Mouse (Mus musculus): ENCODE measurements around the gene Stx6.

The Stx6 gene

DNA sequence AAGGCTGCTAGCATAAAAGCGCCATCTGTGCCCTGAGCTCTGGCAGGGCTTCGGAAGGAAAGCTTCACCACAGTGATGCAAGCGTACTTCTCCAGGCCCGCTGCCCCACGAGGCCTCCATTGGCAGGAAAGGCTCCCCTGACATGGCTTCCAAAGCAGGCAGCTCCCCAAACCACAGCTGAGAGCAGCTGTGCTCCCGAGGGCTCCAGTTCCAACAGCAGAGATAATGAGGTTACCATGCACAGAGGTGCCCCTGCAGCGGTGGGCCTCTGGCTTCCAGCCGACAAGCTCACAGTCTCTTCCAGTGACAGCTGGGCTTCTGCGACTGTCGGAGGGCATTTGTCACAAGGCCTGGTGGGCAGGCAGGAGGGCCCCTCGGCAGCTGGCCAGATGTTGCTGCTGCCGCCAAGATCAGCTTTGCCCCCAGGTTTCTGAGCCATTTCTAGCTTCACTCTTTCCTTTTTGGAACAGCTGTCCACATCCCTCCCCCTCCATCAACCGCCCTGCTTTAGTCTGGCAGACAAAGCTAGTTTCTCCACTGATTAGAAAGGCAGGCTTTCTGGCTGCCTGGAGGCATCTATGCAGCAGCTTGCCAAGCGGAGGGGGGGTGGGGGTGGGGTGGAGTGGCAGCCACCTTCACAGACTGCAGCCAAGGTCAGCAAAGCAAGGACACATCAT lies 75.6 kb downstream of the Stx6 start:
- ATAC-seq (ENCODE audit: low TSS enrichment): peak; percentile 10; the same call in 1 of the 2 replicates

DNA sequence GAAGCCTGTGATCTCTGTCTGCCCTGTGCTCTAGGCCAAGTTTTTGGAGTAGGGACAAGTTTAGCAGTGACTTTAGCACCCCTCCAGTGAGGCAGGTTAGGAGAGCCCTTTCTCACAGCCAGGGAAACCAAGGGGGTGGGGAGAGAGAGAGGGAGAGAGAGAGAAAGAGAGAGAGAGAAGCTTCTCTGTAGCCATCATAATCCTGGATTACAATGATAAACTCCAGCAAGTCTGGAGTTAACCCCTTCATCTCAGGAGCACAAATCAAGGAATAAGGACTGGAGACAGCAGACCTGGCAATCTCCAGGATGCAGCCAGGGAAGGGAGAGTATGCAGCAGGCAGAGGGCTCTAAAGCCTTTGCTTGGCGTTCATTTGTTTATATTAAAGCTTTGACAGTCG lies 77.1 kb downstream of the Stx6 start:
- ATAC-seq (ENCODE audit: low TSS enrichment): no peak

DNA sequence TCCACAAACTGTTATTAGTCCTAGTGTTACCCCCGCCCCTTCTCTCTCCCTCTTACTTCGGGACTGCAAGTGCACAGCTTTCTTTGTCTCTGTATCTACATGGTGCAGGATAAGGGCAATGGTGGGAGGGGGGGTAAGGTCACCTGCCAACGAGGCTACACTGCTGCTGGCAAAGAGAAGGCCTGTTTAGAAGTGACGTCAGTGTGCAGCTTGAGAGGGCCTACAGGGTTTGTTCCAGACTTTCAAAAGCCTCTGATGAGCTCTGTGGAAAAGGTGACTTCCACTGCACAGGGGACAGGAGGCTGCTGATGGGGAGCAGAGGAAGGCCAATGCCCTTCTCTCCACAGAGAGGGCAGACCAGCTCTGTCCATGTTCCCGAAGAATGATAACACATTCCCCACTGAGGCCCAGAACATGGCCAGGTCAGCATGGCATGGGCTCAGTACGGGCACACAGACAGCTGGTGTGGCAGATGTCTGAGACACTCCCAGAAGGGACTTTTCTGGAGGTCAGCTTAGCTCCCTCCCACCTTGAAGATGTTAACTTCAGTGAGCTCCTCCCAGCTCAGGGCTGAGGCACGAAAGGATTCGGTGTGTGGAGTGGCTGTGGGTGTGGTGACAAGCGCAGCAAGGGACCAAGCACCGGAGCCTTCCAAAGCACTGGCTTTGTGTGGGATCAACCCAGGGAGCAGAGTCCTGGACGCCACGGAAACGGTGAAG lies 78.0 kb downstream of the Stx6 start:
- peak; percentile 25; the same call in 1 of the 2 replicates for ATAC-seq (ENCODE audit: low TSS enrichment)

DNA sequence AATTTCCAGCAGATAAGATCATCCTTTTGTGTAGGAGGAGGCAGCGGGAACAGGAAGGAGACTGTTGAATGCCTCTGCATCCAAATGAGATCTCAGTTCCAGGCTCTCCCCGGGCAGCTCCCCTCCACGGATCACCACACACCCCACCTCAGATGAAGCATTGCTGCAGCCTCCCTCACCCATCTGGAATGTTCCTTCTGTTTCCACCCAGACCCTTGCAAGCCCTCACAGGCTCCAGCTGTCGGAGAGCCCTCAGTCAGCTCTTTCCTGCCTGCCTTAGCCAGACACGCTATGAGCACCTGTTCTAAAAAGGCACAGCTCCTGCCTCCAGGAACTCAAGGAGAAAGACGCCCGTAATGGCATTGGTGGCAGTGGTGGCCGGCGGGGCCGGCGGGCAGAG lies 78.9 kb downstream of the Stx6 start:
- ATAC-seq (ENCODE audit: low TSS enrichment): peak; percentile 30; the same call in 1 of the 2 replicates

DNA sequence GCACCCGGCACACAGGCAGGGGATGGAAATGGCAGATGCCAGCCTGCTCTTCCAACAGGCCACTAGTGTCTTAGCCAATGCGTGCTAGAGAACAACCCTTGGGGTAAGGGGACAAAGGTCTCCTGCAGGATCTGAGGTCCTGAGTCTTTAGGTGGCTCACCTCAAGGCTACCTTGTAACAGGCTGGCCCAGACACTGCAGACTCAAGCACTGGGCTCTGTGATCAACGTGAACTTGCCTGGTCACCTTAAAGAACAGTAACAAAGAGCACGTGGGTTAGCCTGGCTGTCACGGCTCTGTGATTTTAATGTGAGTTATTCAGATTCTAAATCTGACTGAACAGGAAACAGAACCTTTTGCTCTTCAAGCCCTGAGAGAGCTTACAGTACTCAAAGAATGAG lies 79.6 kb downstream of the Stx6 start:
- no peak for ATAC-seq (ENCODE audit: low TSS enrichment)

DNA sequence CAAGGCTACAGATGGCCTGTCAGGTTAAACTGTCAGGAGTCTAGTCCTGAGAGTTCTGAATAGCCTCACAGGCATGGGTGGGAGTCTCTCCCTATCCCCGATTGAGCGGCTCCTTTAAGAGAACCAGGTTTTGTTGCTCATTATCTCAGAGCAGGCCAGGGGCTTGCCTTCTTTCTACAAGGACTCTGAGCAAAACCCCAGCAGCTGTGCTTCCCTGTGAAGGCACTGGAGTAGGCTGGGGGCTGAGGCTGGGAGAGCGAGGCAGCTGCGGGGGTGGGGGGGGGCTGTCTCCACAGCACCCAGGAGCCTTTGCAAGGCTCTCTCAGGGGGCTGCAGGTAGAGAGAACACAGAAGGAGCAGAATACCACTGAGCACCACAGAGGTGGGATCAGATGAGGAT lies 80.7 kb downstream of the Stx6 start:
- no peak for ATAC-seq (ENCODE audit: low TSS enrichment)

DNA sequence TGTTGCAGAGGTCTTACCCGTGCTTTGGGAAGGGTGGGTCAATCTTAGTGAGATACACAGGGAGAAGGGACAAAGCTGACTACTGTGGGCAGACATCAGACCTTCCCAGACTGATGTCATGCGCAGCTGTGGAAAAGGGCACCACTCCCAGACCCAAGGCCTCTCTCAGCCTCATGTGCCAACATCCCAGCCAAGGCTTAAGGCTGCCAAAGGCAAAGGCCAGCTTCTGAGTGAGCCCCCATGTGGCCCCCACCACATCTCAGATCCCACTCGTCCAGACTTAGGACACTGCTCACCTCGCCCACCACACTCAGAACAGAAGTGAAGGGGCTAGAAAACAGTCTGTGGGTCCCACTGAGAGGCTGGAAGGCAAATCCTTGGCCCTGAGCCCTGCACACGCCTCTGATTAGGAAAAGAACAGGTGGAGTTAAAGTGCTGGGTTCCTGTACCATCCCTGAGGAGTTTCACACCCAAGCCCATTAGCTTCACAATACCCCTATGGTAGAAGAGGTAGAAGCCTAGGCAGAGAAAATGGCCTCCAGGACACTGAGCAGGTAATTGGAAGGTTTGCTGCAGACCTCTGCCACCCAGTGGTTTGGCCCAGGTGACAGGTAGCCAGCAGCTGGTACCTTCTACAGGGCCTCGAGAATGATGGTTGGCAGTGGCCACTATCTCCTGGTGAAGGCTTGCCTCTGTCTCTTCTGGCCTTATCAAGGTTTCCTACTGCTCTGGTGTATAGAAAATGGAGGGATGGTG lies 81.6 kb downstream of the Stx6 start:
- peak; percentile 14; the same call in 1 of the 2 replicates for ATAC-seq (ENCODE audit: low TSS enrichment)

DNA sequence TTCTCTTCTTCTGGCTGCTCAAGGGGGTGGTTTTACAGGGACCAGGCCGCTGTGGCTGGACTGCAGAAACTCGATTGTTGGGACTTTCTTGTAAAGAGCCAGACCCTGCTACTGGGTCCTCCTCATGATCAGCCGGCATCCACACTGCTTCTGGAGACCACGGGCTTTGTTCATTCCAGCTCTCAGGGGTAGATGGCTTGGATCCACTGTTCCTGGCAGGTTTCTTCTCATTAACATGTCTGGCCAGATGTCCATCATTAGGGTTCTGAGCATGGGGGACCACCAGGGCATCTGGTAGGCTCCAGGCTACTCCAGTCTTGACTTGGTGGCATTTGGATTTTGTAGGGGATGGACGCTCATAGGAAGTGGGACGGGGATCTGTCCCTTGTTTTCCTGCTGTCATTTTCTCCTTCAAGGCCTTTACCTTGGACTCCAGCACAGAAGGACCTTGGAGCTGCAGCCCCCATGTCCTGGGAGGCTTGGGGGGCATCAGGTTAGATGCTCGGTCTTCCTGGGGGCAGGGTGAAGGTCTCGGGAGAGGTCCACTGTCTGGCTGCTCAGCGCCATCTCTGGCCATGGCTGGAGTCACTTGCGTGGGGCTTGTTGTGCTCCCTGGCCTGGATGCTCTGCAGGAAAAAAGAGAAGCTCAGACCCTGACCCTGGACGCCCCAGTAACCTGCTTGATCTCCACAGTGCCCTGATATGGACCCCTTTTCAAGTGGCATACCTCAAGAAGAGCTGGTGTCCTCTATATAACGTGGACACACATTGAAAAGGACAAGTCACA lies 83.4 kb downstream of the Stx6 start:
- no peak for ATAC-seq (ENCODE audit: low TSS enrichment)

DNA sequence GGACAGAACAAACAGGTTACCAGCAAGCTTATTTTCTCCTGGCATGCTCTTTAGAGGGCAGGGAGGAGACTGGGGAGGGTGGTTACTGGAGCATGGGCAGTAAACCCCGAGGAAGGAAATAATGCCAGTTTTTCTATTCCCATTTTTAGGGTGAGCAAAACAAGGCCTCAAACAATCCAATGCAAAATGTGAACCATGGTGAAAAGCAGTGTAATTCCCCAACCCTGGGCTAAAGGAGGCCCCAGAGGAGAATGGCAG lies 83.9 kb downstream of the Stx6 start:
- no peak for ATAC-seq (ENCODE audit: low TSS enrichment)

DNA sequence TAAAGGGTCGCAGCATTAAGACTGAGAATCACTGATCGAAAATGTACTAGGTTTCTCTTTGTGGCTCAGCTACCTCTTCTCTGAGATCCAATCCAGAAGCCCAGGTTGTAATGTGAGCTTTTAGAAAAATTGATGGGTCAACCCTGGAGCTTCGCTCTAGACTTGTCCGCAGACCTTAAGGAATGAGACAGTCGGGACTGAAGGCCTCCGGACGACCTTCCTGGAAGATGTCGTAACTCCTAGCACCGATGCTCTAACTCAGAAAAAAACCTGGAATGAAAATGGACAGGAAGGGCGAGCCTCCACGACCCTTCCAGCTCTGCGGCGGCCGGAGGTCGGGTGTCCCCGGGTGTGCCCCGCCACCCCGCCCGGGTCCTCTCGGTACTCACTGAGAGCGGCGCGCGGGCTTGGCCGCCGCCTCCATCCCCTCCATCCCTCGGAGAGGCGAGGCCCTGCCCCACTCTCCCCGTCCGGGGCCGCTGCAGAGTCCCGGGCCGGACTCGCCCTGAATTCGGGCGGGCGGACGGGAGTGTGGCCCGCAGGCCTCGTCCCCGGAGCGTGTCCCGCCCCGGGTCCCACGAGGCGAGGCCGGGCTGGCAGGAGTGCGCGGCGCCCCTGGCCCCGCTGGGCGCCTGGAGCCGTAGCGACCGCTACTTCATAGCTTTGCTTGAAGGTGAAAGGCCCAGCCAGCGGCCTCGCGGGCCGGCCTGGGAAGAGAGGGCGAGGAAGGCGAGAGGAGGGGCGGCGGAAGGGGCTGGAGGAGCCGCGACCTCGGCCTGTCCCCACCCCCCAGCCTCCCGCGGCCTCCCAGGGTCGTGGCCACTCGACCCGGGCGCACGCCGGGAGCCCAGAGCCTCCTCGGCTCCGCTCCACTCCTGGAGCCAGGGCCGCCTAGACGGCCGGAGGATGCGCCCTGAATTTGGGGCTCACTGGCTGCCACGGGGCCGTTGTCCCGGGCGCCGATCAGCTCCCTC lies 85.6 kb downstream of the Stx6 start, which contains the start of gene BC034090:
Gene BC034090, minus strand, starts transcription at position 648 of the 974 bp plus-strand sequence.
- ATAC-seq (ENCODE audit: low TSS enrichment): 0 out of 2 replicates have a peak, but pooled peaks have one; percentile 26

DNA sequence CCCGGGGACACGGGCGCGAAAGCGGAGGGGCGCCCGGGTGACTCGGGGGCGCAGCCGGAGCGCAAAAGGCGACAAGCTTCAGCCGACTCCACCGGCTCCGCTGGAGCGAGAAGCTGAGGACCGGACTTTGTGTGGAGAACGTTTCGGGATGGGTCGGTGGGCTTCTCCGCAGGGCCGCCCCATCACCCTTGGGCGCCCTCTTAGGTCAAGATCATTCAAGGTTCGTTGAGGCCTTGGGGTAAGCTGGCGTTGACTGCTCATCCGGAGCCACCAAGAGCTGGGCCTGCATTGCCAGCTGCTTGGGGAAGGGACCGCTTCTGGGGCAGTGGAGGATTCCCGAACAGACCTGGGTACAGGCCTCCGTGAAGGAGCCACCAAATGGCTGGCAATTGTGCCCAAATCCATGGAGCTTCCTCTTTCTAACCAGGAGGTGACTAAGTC lies 86.3 kb downstream of the Stx6 start:
- no peak for ATAC-seq (ENCODE audit: low TSS enrichment)

DNA sequence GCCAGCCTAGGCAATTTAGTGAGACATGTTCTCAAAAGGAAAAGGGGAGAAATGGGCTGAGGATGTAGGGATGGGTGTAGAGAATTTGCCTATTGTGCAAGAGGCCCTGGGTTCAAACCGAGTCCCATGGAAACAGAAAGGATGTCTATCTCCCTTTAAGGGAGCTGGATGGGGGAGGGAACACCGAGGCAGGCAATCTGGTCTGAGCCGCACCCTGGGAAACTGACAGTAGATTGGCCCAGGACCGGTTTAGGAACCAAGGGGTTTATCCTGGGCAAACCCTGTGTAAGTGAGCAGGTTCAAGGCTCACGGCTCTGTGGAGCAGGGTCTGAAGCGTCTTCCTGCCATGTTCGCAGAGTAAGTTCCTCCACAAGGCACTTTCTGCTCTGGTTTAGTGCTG lies 87.0 kb downstream of the Stx6 start:
- no peak for ATAC-seq (ENCODE audit: low TSS enrichment)

DNA sequence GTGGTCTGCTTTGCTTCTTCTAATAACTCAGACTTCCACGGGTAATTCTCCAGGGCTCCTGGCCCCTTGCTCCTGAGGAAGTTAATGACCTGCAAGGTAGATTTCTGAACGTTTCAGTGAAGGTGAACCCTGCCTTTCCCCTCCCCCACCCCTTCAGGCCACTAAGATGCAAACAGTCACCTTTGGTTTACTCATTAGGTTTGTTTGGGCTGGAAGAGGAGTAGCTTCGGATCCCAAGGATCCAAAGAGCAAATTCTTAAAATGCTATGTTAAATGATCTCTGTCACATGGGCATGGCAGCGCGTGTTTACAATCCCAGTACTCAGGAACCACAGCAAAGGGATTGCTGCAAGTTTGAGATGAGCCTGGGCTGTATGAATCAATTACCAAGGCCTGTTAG lies 88.9 kb downstream of the Stx6 start:
- no peak for ATAC-seq (ENCODE audit: low TSS enrichment)

DNA sequence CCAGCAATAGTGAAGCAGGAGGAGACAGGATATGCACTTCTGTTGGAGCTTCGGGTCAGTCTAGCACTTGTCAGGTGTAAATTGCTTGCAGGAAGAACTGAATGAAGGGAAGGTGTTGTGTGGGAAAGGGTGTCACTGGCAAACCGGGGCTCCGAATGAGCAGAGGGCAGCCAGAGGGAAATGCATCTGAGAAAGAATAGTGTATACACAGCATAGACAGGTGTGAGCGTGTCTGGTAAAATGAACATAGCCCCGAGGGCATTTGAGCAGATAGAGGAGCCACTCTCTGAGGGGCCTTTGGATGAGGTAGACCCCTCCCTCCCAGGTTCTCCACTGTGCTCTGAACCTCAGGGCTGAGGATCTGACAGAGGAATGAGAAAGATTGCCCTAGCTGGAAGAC lies 89.5 kb downstream of the Stx6 start:
- no peak for ATAC-seq (ENCODE audit: low TSS enrichment)

DNA sequence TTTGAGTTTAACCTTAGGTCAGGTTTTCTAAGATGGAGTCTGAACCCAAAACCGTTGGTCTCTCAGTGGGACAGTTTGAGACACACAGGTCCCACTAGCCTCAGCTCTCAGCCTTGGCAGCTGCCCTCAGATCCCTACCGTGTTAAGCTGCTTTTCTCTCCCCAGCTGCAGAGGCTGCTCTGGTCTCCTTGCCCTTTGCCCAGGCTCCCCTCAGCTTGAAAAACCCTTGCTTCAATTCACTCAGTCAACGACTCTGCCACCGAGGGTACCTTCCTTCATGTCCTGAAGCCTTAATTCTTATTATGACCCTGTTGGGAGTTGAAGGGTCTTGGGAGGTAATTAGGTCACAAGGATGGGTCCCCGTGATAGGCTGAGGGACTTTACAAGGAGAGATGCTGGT lies 91.4 kb downstream of the Stx6 start:
- no peak for ATAC-seq (ENCODE audit: low TSS enrichment)

DNA sequence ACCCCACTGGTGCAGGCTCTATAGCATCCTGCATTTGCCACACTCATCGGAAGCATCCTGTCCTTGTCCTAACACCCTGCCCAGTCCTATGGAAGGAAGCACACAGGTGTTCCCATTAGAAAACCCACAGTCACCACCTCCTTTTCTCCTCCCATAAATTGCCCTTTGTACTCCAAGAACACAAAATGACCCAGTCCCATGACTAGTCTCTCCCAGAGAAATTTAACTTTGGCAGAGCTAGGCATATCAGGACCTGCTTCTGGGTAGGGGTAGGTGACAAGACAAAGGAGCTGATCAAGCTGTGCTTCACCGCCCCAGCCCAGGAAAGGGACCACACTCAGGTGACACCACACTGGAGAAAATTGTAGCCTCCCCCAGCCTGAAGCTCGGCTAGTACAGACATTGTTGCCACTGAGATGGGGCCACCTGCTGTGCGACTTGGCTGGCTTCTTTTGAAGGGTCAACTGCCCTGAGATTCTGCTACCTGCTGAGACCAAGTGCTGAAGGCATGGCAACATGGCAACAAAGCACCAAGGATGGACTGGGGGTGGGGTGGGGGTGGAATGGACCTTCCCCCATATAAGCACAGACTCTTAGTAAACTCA lies 92.1 kb downstream of the Stx6 start:
- ATAC-seq (ENCODE audit: low TSS enrichment): no peak

DNA sequence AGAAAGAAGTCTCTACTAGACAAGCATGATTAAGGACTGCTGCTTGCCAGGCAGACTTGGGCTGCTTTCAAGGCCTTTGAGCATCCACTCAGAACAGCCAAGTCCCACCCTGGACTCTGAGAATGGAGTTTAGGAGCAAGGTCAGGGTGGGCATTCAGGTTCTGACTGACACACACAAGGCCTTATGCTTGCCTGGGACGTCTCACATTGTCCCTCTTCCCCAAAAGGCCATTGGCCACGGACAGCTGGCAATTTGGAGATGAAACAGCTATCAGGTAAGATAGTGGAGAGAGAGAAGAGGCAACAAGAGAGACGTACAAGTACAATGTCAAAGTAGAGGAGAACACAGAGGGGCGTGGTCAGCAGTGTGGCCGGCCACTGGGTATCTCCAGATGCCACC lies 93.1 kb downstream of the Stx6 start:
- no peak for ATAC-seq (ENCODE audit: low TSS enrichment)

DNA sequence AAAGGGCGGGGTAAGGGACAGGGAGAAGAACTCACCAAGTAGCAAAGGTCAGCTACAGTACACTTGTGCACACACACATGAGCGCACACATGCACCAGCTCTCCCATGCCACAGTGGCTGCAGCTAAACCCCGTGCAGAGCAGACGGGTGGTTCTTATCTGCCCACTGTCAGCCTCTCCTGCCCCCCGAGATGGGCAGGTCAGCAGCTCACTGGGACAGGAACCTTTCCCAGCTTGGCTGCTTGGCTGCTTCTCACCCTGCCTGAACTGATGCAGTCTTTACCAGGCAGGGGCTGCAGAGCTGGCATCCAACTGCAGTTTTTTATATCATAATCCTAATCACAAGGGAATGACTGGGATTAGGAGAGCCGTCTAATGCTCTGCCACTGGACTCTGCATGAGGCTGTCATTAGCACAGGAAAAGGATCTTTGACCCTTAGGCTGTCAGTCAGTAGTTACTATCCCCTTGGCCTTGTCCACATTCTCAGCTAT lies 94.2 kb downstream of the Stx6 start:
- ATAC-seq (ENCODE audit: low TSS enrichment): peak; percentile 41

DNA sequence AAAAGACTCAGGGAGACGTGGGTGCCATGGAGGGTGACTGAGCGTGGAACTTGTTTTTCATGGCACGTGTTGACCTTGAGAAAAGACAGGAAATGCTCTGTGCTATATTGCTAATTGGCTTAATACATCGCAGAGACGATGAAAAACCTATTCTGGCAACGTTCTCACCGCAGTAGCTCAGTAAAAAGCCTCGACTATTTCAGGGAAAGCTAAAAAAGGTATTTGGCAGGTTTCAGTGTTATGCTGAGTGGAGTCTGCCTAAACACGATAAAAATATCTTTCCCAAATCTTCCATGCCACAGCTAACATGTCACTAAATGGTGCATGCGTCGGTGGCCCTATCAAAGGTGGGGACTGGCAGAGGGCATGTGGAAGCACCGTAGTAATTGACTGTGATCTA lies 94.6 kb downstream of the Stx6 start:
- peak; percentile 92 for ATAC-seq (ENCODE audit: low TSS enrichment)

DNA sequence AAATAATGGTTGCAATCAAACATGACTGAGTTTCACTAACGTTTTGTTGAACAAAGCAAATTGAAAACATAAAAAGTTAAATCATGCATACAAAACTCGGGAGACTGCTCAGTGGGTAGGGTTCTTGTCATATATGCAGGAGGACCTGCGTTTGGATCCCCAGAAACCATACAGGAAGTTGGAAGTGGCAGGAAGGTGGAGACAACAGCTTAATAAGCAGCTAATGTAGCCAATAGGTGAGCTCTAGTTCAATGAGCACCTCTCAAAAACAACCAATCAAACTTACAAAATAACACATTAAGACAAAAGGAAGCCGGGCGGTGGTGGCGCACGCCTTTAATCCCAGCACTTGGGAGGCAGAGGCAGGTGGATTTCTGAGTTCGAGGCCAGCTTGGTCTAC lies 95.8 kb downstream of the Stx6 start:
- no peak for ATAC-seq (ENCODE audit: low TSS enrichment)

Measured in frontal cortex, adult (tissue).